Mouse (Mus musculus) T-cell, adult 2 months (primary cell): ENCODE measurements at regions not wholly inside any gene's neighbourhood (a gene's known extent, or its start where the extent isn't known, plus 50 kb on each side); places are given as distances from the start of the nearest gene placed in this dataset.

Source experiments
- DNase-seq: peaks from one replicate; pipeline ENCODE4 v3.0.0; 2022; ENCODE audit warnings: low spot score

DNA sequence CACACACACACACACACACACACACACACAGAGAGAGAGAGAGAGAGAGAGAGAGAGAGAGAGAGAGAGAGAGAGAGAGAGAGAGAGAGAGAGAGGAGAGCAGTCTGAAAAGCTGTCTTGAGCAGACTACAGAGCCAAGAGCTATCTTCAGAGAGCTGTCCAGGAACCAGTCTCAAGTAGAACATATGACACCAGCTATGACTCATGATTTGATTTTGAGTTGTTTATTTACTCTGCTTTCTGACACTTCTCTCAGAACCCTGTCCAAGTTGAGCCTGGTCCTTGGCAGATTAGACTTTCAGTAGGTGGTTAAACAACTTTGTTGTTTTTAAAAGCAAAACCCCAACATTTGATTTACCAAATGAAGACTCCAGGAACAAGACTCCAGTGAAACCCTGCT lies 420.8 kb upstream of the Lcorl start:
- DNase-seq: no peak

DNA sequence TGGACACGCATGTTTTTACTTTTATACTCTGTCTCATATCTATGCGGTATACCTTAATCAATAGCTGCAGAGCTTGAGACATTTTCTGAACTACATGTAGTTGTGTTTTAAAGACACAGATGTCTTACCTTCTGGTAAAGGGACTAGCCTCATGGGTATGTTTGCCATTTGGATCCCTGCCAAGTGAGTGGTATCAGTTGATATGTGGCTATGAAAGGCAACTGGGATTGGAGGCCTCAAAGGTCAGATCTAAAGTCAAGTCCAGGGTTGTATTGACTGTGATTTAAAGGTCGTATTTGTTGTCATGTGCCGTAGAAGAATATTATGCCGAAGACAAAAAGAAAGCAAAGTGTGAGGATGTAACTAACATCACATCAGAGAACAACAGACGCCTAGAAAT lies 399.3 kb upstream of the Lcorl start:
- DNase-seq: no peak

DNA sequence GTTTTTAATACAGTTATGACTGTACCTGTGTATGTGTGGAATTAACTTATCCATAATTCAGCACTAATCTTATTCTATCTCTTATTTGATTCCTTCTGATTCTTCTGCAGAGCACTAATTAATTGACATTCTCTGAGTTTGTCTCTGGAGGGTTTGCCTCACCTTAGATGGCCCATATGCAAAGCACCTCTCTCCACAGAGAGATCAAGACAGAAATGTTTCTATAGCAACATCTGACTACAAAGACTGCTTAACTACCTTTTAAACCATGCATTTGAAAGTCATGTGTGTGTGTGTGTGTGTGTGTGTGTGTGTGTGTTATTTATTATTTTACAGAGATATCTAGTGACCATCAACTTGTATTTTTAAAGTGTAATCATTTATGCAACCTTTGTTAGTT lies 396.5 kb upstream of the Lcorl start:
- DNase-seq: no peak

DNA sequence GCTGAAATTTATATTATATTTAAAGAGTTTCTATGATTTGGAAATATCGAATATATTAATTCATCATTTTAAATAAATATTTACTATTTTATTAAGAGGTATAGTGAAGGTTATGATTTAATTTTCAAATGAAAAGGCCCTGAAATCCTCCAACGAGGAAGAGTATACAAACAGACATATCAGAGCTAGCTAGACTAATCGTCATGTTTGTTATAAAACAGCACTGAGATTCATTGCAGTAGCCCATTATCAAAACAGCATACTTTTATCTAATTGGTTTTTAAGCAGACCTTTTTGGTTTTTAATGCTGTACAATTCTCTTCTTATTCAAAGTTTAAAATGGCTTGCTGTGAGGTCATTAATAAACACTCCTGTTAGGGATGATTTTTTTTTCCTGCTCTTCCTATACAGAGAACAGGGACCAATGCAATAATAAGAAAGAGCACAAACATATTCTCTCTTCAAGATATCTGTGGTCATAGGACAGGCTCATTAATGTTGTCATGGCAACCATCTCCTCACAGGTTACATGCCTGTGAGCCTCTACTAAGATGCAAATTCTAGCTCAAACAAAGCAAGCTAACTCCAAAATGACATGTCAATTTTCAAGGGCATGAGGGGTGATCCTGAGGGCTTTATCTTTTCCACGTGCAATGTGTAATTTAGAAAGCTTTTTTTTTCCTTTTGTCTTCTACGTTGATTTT lies 378.1 kb upstream of the Lcorl start:
- DNase-seq: no peak

DNA sequence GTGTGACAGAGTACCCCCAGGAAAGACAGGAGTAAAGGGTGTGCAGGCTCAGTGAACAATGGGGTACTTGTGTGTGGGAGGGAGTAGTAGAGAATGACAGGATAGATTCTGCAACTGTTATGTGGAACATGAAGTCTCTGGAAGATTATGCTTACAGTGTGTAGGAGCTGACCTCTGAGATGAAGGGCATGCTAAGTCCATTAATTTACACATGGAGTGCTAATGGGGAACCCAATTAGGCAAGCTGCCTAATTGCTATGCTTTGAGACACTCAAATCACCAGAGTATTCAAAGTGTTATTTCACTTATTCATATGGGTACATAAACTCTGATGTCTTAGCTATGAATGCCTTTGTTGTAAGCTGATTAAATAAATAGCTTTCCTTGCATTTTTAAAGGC lies 375.4 kb upstream of the Lcorl start:
- no peak for DNase-seq

DNA sequence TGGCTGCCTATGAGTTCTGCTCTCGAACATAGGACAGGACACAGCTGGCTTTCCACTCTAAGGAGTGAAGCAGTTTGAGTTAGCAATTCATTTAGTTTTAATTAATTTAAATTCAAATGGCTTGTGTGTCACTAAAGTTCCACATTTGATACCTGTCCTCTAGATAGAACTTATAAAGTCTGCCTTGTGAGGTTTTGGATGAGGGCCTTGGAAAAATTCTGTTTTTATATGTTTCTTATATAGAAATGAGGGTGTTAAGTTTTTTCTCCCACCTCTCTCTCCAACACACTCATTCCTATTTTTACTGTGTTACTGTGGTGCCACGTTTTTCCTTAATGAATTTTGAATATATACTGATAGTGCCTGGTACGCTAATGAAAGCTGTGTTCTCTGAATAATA lies 371.3 kb upstream of the Lcorl start:
- no peak for DNase-seq

DNA sequence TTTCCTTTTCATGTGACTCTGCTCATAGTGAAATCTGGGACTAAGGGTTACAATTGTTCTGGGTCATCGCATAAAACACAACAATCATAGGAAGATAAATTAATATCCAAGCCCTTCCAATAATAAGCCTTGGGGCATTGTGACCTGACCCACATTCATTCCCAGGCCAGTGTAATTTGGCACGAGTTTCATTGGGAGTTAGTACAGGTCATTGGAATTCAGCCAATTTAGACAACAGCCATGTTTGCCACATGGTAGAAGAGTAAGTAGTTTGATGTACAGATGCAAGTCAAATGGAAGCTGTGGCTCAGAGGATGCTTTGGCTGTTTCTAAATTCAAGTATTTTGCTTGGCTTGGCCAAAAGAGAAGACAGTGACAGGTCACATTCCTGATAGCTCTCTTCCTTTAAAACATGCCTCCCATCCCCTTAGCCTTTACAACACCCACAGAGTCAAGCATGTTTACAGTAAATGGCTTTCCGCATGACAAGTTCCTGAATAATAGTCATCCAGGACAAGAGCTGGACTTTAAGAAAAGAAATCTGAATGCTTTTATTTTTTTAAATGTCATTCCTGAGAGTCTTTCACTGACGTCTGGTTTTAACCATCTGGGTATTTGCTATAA lies 355.5 kb upstream of the Lcorl start:
- no peak for DNase-seq

DNA sequence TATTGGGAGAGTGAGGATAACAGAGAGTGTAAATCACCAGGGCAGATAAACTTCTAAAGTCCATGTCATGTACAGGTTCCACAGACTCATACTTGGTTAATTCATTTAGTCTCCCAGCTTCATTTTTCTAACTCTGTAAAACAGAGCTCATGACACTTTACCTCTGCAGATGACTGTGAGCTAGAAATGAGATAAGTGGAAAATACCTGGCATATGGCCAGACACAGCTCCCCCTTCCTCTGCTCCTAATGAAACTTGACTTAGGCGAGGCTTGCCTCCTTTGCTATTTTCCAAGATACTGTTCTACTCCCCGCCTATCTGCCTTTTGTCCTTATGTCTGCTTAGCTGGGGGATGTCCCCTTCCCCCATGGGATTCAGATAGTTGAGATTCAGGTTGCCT lies 351.7 kb upstream of the Lcorl start:
- no peak for DNase-seq

DNA sequence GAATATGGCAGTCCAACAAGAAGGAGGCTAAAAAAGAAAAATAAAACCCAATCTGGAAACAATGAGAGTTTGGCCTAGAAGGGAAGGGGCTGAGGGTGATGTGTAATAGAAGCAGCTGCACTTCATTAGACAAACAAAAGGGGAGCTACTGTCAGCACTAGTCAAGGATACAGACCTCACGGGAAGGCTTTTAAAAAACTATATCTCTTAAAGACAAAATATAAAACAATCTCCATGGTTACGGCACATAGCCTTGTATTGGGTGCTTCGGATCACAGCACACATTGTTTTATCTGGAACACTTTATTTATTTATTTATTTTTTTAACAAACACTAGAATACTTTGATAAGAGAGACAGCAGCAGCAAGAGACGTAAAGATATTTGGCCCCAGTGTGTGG lies 346.3 kb upstream of the Lcorl start:
- DNase-seq: no peak

DNA sequence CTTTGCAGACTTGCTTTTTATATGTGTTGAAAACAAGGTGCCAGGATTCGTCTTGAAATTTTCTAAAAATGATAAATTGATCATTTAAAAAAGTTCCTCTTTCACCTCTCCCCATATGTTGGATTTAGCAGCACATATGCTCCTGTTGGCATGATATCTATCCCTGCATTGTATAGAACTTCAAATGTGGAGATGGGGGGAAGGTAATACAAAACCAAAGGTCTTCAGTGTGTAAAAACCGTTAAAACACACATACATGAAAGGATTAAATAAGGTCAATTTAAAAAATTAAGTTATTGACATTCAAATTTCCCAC lies 345.0 kb upstream of the Lcorl start:
- no peak for DNase-seq

DNA sequence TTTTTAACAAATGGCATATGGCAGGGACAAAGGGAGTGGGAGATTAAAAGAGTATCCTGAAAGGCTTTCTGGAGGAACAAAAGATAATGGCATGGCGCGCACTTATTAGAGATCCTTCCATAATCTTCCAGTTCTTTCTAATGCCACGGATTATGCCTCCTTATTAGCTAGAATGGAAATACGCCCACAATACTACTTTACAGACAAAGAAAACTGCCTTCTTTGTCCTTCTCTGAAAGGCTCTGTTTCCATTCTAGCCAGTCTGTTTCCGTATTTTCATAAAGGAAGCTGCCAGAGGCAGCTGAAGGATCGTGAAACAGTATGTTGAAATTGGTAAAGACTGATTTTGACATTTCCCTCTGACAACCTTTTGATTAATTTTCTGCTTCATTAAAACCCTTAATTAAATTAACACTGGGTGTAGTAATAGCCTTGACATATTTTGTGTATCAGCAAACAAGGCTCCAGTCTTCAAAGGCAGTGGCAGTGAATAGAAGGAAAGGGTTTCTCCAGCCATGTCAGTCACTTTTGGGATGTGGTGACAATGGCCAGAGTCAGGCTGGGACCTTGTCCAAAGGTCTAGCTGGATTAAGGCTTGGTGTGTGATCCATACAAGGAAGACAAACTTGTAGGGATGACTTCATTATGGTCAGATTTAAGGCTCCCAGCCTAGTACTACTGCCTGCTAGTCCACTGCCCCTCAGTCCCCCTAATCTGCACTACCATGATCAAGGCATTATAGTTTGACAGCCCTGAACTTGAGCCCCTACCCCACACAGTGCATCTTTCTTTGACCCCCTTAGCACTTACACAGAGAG lies 344.4 kb upstream of the Lcorl start:
- no peak for DNase-seq

DNA sequence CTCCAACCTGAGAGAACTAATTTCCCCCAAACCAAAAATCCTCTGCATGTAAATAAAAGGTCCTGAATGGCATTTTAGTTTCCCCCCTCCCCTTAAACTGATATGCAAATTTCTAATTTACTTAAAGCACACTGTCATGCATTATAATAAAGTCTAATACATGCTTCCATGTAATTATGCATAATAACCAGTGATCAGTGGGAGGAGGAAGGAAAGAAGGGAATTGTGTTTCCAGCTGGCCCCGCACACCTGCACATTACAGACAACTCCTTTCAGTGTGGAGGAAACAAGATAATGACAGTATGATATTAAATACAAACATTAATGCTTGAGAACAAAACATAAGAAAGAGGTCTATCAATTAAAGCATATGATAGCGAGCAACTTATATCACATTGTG lies 329.5 kb upstream of the Lcorl start:
- no peak for DNase-seq

DNA sequence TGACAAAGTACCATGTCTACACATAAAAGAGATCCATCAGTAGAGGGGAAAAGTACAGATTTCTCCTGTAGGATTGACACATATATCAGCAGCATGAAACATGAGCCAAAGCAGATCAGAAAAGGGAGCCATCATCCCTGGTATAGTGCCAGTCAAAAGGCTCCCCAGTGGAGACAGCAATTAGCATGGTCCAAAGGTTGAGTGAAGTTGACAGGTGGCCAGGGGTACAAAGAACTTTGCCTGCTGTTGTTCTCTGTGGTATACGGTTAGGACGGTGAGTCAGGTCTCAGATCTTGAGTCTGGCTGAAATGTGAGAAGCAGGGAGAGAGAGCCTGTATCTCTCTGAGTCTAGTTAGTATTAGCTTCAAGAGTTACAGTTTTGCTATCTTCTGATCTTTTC lies 324.7 kb upstream of the Lcorl start:
- DNase-seq: no peak

DNA sequence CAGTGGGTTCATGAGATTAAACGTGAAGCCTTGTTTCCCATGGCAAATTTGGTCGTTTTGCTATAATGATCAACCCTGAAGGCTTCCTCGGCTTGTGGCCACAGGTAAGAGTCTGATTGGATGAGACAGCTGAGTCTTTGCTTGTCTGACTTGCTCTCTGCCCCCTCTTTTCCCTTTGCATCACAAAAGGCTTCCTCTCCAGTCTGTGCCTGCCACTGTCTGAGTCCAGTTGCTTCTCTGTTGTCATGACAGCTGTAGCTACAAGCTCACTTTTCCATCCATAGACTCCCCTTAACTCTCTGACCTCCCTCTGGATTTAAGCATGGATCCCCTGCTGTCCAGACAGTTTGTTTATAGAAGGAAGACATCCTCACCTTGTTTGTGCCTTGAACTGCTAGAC lies 314.9 kb upstream of the Lcorl start:
- DNase-seq: no peak

DNA sequence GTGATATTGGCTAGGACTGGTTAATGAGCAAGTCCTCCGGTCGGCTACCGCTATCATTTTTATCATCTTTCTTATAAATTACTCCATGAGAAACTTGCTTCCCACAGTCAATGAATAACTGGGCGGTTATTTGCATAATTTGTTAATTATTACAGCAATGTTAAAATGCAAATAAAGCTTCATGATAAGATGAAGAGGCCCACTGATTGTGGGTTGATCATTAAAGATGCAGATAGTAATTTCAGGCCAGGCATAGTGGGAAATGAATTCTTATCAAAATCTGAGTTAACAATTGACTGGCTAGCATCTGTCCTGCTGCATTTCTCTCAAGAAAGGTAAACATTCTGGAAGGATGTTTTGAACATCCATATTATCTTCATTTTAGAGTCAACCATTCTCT lies 303.4 kb upstream of the Lcorl start:
- DNase-seq: no peak

DNA sequence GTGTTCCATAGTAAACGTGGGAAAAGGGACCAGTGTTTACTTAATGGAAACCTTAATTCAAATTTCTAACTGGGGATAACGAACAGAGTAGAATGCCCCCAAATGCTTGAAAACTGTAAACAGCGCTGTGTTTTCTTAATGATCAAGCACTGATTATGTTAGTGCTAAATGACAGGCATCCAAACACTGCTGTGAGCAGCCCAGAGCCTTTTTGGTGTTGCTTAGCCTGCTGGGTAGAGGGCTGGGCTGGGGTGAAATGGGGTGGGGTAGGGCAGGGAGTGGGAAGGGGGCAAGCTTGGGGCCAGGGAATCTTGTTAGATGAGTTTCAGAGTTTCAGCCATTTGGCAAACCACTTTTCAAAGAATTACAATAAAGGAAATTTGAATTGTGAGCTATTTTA lies 294.6 kb upstream of the Lcorl start:
- DNase-seq: no peak

DNA sequence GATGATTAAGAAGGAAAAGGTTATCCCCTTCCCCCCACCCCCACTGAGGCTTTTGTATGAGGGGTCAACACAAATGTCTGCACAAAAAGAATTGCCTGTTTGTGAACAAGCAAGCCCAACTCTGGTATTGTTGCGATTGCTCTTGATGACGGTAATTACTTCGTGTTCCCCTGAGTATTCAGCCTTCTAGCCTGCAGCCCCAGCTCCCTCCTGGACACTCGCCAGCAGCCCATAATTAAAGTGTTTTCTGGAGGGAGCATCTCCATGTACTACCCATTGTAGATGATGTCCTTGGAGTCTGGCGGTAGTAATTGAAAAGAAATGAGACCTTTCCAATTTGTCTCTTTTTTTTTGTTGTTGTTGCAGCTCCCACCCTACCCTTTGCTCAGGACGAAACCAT lies 293.4 kb upstream of the Lcorl start:
- no peak for DNase-seq

DNA sequence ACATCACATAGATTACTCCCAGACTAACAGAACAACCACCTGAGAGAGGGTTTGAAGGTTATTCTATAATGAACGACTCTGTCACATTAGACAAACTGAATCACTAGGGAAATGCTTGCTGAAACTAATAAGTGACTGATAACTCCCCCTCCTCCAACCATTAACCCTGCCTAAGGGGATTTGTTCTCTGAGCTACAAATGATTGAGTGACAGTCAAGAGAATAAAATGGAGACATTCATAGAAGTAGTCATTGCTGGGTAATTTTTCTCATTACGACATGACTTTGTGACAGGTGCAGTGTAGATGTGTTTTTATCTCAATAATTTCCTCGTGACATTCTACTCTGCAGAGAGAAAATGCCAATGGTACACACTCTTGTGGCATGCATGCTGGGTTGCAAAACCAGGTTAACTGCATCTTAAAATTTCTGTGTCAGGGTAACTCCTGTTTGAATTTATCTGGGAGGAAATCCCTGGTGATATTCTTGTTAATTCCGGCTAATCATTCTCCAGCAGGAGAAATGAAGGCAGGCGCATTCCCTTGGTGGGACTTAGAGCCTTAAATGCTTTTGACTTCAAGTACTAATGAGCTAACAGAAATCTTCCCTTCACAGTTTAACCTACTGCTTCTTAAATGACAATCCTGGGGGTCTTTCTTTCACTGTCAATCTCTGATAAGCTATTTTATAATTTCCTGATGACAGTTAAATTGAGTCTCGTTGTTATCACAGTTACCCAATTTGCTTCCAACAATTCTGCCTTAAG lies 292.6 kb upstream of the Lcorl start:
- DNase-seq: no peak

DNA sequence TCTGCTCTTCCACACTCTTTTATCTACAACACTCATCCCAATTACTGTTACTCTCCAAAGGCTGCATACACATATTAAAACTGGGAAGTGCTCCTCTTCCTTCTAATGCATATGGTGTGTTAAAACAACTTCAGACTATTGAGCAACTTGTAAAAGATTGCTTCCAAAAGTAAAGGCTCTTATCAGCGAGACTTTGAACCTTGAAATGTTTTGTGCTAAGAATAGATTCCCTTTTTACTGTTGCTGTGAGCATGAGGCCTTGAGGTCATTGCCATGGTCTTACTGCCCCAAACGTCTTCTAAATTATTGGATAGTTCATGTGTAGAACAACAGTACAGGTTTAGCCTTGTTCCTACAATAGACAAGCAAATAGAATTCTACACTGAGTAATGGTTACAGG lies 281.6 kb upstream of the Lcorl start:
- DNase-seq: no peak

DNA sequence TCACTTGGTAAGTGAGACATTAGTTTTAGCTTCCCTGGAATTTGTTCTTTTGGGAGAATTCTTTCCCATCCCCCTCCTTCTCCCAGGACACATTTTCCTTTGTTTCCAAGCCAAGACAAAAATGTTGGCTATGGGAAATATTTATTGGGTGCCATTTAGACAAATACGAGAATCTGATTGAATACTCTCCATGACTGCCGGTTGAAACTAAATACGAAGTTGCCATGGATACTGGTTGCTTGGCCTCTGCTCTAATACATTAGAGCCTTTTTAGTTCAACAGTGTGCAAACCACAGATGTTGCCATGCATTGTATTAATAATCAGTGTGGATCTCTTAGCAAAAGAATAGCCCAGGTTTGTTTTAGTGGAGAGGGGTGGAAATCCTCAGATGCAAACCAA lies 280.3 kb upstream of the Lcorl start:
- DNase-seq: no peak

DNA sequence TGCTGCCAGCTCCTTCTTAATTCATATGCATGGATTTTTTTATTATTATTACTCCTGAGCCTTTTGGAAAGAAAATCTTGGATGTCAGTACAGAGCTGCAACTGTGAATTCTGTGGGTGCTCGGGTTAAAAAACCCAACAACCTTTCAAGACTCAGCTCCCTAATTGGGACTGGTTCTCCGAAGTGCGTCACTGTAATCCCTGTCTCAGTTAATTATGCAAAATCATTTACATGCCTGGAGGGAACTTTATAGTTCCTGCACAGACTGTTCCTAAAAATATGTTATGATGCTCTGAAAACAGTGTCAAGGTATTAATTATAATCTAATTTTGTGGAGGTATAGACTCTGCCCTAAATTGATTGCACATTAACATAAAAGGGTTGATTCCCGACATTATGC lies 250.6 kb upstream of the Lcorl start:
- DNase-seq: no peak

DNA sequence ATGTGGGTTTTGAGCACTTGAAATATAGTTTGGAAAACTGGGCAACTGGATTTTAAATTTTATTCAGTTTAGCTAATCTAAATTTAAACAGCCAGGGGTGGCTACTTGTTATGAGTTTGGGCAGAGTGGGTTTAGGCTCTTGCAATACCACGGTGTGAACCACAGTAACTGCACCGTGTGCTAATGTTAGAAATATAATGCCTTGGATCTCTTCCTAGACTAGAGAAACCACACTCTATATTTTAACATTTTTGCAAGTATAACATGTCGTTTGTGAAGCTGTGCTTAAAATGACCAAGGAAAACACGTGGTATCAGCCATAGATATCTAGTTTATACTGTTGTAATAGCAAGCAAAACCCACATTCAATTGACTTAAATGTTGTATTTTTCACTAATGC lies 245.9 kb upstream of the Lcorl start:
- DNase-seq: no peak

DNA sequence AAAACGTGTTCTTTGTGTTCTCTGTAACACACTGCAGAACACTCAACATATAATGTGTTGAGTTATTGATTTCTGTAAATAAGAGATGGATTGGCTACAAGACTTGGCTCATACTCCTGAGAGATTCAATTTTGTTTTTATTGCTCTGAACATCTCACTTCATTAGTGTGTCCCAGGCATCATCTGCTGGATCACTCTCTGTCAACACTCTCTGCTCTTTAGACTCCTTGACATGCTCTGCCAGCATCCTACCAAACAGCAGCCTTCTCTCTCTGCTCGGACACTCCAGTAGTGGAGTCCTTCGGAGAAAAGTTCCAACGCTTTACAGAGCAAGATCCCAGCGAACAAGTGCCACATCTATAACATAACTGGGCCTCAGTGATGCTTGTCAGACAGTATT lies 235.1 kb upstream of the Lcorl start:
- no peak for DNase-seq
